12 mouse cellular contexts compared by ENCODE assay signal in genomic region chr7:75669416-75669815, GRCm38 (mm10).
DNase-seq lines count a peak whose midpoint lies in the region; ATAC-seq and TF ChIP-seq lines count a peak whose summit lies in the region.
"Had no signal": no experiment of that assay in that cellular context is flagged by ENCODE, and none has a peak within 500 bp of the region (broad histone marks: within the 10 kb centered on the region; RNA-seq: fewer than 3 reads in every experiment).

No protein-coding gene starts in this region.

- no peak overlapping the region for H3K9ac ChIP-seq in lung, postnatal 0 days (replicated peaks; ENCODE audit: low read depth)
- H3K9ac ChIP-seq in intestine, embryonic 15.5 days: no peak overlapping the region
- H3K9ac ChIP-seq: forebrain, embryonic 13.5 days; limb, embryonic 12.5 days had no signal

- TF ChIP-seq CTCF in lung, postnatal 0 days (IDR thresholded peaks at IDR 0.05): no peak
- TF ChIP-seq CTCF in bone marrow macrophage, adult 2 months (IDR thresholded peaks at IDR 0.05; ENCODE audit: low read depth, low read length): no peak
- TF ChIP-seq CTCF in small intestine, adult 2 months (IDR thresholded peaks at IDR 0.05; ENCODE audit: extremely low read depth, insufficient read length, insufficient replicate concordance, low read depth, low read length): no peak

- peaks cover 6% of the 10 kb centered on the region; the same call in 1 of the 2 replicates for H3K36me3 ChIP-seq in lung, postnatal 0 days (ENCODE audit: insufficient read depth, low read length)
- H3K36me3 ChIP-seq in intestine, embryonic 15.5 days: 0 out of 2 replicates have a peak, but pooled peaks cover 3% of the 10 kb centered on the region
- peaks cover 22% of the 10 kb centered on the region for H3K36me3 ChIP-seq in small intestine, adult 2 months (ENCODE audit: control insufficient read depth, insufficient read depth, low read length)
- H3K36me3 ChIP-seq in forebrain, embryonic 10.5 days (replicated peaks): peaks cover 4% of the 10 kb centered on the region; the same call in 1 of the 2 replicates

- peak; percentile 46; the same call in 1 of the 2 replicates for ATAC-seq in lung, postnatal 0 days
- no peak for ATAC-seq in intestine, embryonic 15.5 days
- ATAC-seq: forebrain, embryonic 13.5 days had no signal

- WGBS in lung, postnatal 0 days: 34% methylated on average over 6 of the region's 6 CpGs
- 33% methylated on average over 6 of the region's 6 CpGs for WGBS in intestine, embryonic 15.5 days
- WGBS in small intestine, adult 2 months: 66% methylated on average over 6 of the region's 6 CpGs
- WGBS in forebrain, embryonic 10.5 days: 86% methylated on average over 6 of the region's 6 CpGs

- TF ChIP-seq EP300 in lung, postnatal 0 days (IDR thresholded peaks at IDR 0.05): no peak

- TF ChIP-seq POLR2A in bone marrow macrophage, adult 2 months (IDR thresholded peaks at IDR 0.05; ENCODE audit: borderline replicate concordance, low read depth, low read length): no peak
- no peak for TF ChIP-seq POLR2A in small intestine, adult 2 months (IDR thresholded peaks at IDR 0.05; ENCODE audit: low read depth, low read length)

- no peak overlapping the region for H3K4me2 ChIP-seq in lung, postnatal 0 days (replicated peaks; ENCODE audit: low read depth, low read length)
- H3K4me2 ChIP-seq in intestine, embryonic 15.5 days (replicated peaks): no peak overlapping the region; the same call in 1 of the 2 replicates
- H3K4me2 ChIP-seq: forebrain, embryonic 13.5 days; limb, embryonic 12.5 days had no signal

- no peaks in the 10 kb centered on the region for H3K9me3 ChIP-seq in lung, postnatal 0 days (ENCODE audit: low read length)
- H3K9me3 ChIP-seq in intestine, embryonic 15.5 days: no peaks in the 10 kb centered on the region
- H3K9me3 ChIP-seq in forebrain, embryonic 10.5 days: no peaks in the 10 kb centered on the region
- H3K9me3 ChIP-seq: forebrain, embryonic 13.5 days; limb, embryonic 12.5 days had no signal

- H3K27ac ChIP-seq in lung, postnatal 0 days (ENCODE audit: low read length): peak overlapping the region; percentile 52; the same call in 1 of the 2 replicates
- H3K27ac ChIP-seq in bone marrow macrophage, adult 2 months (ENCODE audit: insufficient read depth, low read depth, low read length): peak overlapping the region; percentile 84
- peak overlapping the region; percentile 48 for H3K27ac ChIP-seq in intestine, embryonic 15.5 days
- H3K27ac ChIP-seq in small intestine, adult 2 months (ENCODE audit: insufficient read depth, low read depth, low read length): peak overlapping the region; percentile 29; the same call in 1 of the 2 replicates
- no peak overlapping the region for H3K27ac ChIP-seq in forebrain, embryonic 10.5 days
- H3K27ac ChIP-seq: forebrain, embryonic 13.5 days; limb, embryonic 12.5 days had no signal

- no peaks in the 10 kb centered on the region for H3K4me1 ChIP-seq in lung, postnatal 0 days (ENCODE audit: insufficient read depth, low read depth, low read length)
- peaks cover 28% of the 10 kb centered on the region for H3K4me1 ChIP-seq in bone marrow macrophage, adult 2 months (ENCODE audit: control insufficient read depth, insufficient read depth, low read length)
- H3K4me1 ChIP-seq in intestine, embryonic 15.5 days (replicated peaks): no peaks in the 10 kb centered on the region
- peaks cover 3% of the 10 kb centered on the region; the same call in 1 of the 2 replicates for H3K4me1 ChIP-seq in small intestine, adult 2 months (ENCODE audit: control insufficient read depth, insufficient read depth, insufficient read length, low read length)
- peaks cover 4% of the 10 kb centered on the region; the same call in 1 of the 2 replicates for H3K4me1 ChIP-seq in forebrain, embryonic 10.5 days
- H3K4me1 ChIP-seq: forebrain, embryonic 13.5 days had no signal

- no peaks in the 10 kb centered on the region for H3K27me3 ChIP-seq in lung, postnatal 0 days (replicated peaks; ENCODE audit: insufficient read depth, low read length)
- no peaks in the 10 kb centered on the region for H3K27me3 ChIP-seq in intestine, embryonic 15.5 days (replicated peaks)
- H3K27me3 ChIP-seq in small intestine, adult 2 months (ENCODE audit: control insufficient read depth, insufficient read depth, low read length): no peaks in the 10 kb centered on the region
- H3K27me3 ChIP-seq in forebrain, embryonic 10.5 days (ENCODE audit: poor library complexity, severe bottlenecking): no peaks in the 10 kb centered on the region
- H3K27me3 ChIP-seq: forebrain, embryonic 13.5 days; limb, embryonic 12.5 days had no signal

- peak; percentile 34 for DNase-seq in lung, postnatal 0 days (ENCODE audit: low spot score)
- no peak for DNase-seq in lung, postnatal 4 days
- DNase-seq in urinary bladder, postnatal 10 days (ENCODE audit: low spot score): no peak
- DNase-seq in forebrain, embryonic 10.5 days (ENCODE audit: extremely low spot score, low spot score): no peak
- DNase-seq in gastrocnemius, postnatal 4 days (ENCODE audit: low spot score in 2 of 2): no peak
- DNase-seq: cerebellum, adult 9-11 months; kidney, postnatal 14 days had no signal

- no peak overlapping the region for H3K4me3 ChIP-seq in lung, postnatal 0 days (ENCODE audit: low read depth, low read length)
- H3K4me3 ChIP-seq in bone marrow macrophage, adult 2 months (ENCODE audit: insufficient read depth, low read length): peak overlapping the region; percentile 15; the same call in 1 of the 2 replicates
- no peak overlapping the region for H3K4me3 ChIP-seq in intestine, embryonic 15.5 days (replicated peaks)
- H3K4me3 ChIP-seq in small intestine, adult 2 months (ENCODE audit: low read depth, low read length): no peak overlapping the region
- no peak overlapping the region for H3K4me3 ChIP-seq in forebrain, embryonic 10.5 days
- H3K4me3 ChIP-seq: forebrain, embryonic 13.5 days; limb, embryonic 12.5 days had no signal
